Mouse (Mus musculus): Measurements from ENCODE around the gene Etv5. TPM values are rescaled to one million over a fixed set of nuclear protein-coding genes. Genes with fewer than 3 reads are reported as not detected.
A peak's percentile ranks its signal among the peaks of the same experiment; 100 is the strongest.

Gene Etv5
- polyA plus RNA-seq, 1 experiment, result 18.0 TPM

- WGBS, result 1% methylated on average over 58 of the region's 59 CpGs
- TF ChIP-seq POLR2A (IDR thresholded peaks at IDR 0.05; ENCODE audit: borderline replicate concordance, control insufficient read depth, low read depth, low read length), result no peak
- no peak for TF ChIP-seq CTCF (IDR thresholded peaks at IDR 0.05; ENCODE audit: control insufficient read depth, insufficient read depth, low read length)
- peak overlapping the region; percentile 29; the same call in 1 of the 2 replicates for H3K27ac ChIP-seq (ENCODE audit: control insufficient read depth, insufficient read depth, low read depth, low read length, poor library complexity)
- H3K4me1 ChIP-seq (ENCODE audit: control insufficient read depth, insufficient read depth, low read length), result no peaks in the 10 kb centered on the region
- H3K4me3 ChIP-seq (replicated peaks; ENCODE audit: control insufficient read depth, low read depth, low read length), result peak overlapping the region; percentile 71
These were observed 812 bp downstream of the Etv5 start for GRCm38 (mm10) chr16:22438441-22439373.

DNA sequence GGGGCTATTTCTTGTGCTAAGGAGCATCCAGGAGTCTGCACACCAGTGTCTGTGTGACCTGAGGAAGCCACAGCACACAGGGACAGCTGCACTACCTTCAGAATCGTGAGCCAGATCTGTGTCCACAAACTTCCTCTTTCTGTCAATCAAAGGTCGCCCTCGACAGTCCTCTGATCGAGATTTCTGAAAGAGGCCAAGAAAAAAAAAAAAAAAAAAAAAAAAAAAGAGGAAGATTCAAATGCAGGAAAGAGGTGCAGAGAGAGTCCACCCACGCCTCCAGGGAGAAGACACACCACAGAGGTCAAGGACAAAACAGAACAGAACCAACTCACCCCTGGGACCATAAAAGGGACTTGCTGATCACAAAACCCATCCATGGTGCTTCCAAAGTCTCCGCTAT lies 3.4 kb downstream of the Etv5 start:
- Histone ChIP-seq H3K27ac (ENCODE audit: control insufficient read depth, insufficient read depth, low read depth, low read length, poor library complexity) (no peak overlapping the region), H3K4me1 (ENCODE audit: control insufficient read depth, insufficient read depth, low read length) (no peaks in the 10 kb centered on the region), H3K4me3 (replicated peaks; ENCODE audit: control insufficient read depth, low read depth, low read length) (no peak overlapping the region)
- 10% methylated on average over 6 of the region's 6 CpGs for whole genome bisulfite sequencing
- TF ChIP-seq CTCF (IDR thresholded peaks at IDR 0.05; ENCODE audit: control insufficient read depth, insufficient read depth, low read length), result no peak
- TF ChIP-seq POLR2A (IDR thresholded peaks at IDR 0.05; ENCODE audit: borderline replicate concordance, control insufficient read depth, low read depth, low read length), result no peak

GRCm38 (mm10) chr16:22434530-22434929 lies 5.0 kb downstream of the Etv5 start:
- WGBS, result 79% methylated on average over 5 of the region's 5 CpGs
- no peak overlapping the region for H3K4me3 ChIP-seq (replicated peaks; ENCODE audit: control insufficient read depth, low read depth, low read length)
- H3K27ac ChIP-seq (ENCODE audit: control insufficient read depth, insufficient read depth, low read depth, low read length, poor library complexity), result no peak overlapping the region
- no peak for TF ChIP-seq POLR2A (IDR thresholded peaks at IDR 0.05; ENCODE audit: borderline replicate concordance, control insufficient read depth, low read depth, low read length)
- no peak for TF ChIP-seq CTCF (IDR thresholded peaks at IDR 0.05; ENCODE audit: control insufficient read depth, insufficient read depth, low read length)
- H3K4me1 ChIP-seq (ENCODE audit: control insufficient read depth, insufficient read depth, low read length), result no peaks in the 10 kb centered on the region

GRCm38 (mm10) chr16:22433944-22434343 lies 5.6 kb downstream of the Etv5 start:
- 79% methylated on average over 12 of the region's 12 CpGs for WGBS
- Histone ChIP-seq H3K4me1 (ENCODE audit: control insufficient read depth, insufficient read depth, low read length) (no peaks in the 10 kb centered on the region), H3K27ac (ENCODE audit: control insufficient read depth, insufficient read depth, low read depth, low read length, poor library complexity) (no peak overlapping the region)

GRCm38 (mm10) chr16:22431773-22432172 lies 7.7 kb downstream of the Etv5 start:
- TF ChIP-seq CTCF (IDR thresholded peaks at IDR 0.05; ENCODE audit: control insufficient read depth, insufficient read depth, low read length) (no peak), POLR2A (IDR thresholded peaks at IDR 0.05; ENCODE audit: borderline replicate concordance, control insufficient read depth, low read depth, low read length) (no peak)
- no peaks in the 10 kb centered on the region for H3K4me1 ChIP-seq (ENCODE audit: control insufficient read depth, insufficient read depth, low read length)
- no peak overlapping the region for H3K27ac ChIP-seq (ENCODE audit: control insufficient read depth, insufficient read depth, low read depth, low read length, poor library complexity)
- H3K4me3 ChIP-seq (replicated peaks; ENCODE audit: control insufficient read depth, low read depth, low read length), result no peak overlapping the region
- 2% methylated on average over 12 of the region's 12 CpGs for WGBS

More at GRCm38 (mm10) chr16:22433944-22434343, 5.6 kb downstream of the Etv5 start:
- no peak for TF ChIP-seq CTCF (IDR thresholded peaks at IDR 0.05; ENCODE audit: control insufficient read depth, insufficient read depth, low read length)
- no peak for TF ChIP-seq POLR2A (IDR thresholded peaks at IDR 0.05; ENCODE audit: borderline replicate concordance, control insufficient read depth, low read depth, low read length)
- no peak overlapping the region for H3K4me3 ChIP-seq (replicated peaks; ENCODE audit: control insufficient read depth, low read depth, low read length)

DNA sequence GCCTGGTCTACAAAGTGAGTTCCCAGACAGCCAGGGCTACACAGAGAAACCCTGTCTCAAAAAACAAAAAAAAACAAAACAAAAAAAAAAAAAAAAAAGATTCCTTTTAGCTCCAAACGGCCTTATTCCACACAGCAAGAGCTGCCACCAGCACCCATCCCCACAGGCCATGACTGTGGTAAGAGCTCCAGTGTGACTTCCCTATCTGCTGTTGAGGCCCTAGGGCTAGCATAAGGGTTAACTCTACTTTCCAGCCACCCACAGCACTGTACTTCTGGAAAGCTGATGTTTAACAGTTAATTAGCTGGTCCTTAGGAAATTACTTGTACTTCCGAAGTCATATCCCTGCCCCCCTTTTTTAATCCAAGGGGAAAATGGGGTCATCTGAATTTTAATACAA lies 8.2 kb downstream of the Etv5 start:
- no peak for TF ChIP-seq CTCF (IDR thresholded peaks at IDR 0.05; ENCODE audit: control insufficient read depth, insufficient read depth, low read length)
- TF ChIP-seq POLR2A (IDR thresholded peaks at IDR 0.05; ENCODE audit: borderline replicate concordance, control insufficient read depth, low read depth, low read length), result no peak
- H3K4me3 ChIP-seq (replicated peaks; ENCODE audit: control insufficient read depth, low read depth, low read length), result no peak overlapping the region
- H3K4me1 ChIP-seq (ENCODE audit: control insufficient read depth, insufficient read depth, low read length), result no peaks in the 10 kb centered on the region
- 35% methylated on average over 2 of the region's 2 CpGs for WGBS
- H3K27ac ChIP-seq (ENCODE audit: control insufficient read depth, insufficient read depth, low read depth, low read length, poor library complexity), result no peak overlapping the region

DNA sequence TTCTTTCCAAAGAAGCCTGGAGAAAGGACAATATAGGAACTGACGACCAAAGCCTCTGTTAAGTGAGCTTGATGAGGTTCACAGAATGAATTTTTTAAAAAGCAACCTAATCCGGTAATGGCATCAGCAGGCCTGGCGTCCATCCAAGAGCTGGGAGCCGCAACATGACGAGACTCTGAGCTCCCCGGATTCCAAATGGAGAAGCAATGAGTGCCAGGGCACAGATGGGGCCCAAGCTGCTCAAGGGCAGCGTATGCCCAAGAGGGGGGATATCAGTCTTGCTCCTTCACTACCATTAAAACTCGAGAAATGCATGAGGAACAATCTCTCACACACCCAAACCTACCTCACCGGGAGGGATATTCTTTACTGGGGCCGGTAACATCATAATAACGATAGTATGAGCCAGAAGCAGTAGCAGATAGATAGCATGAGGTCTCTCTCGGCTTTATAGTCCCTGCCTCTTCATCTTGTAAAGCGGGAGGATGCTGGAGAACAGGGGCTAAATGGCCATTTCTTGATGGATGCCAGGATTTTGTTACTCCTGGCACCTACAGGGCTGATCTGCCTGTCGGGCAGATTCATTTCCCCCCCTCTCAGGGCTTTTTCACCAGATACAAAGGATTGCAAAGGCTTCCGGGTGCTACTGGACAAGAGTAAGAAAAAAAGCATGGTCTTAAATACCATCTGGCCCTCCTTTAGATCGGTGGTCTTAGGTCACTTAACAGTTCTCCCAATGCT lies 9.1 kb downstream of the Etv5 start:
- WGBS, result 83% methylated on average over 16 of the region's 16 CpGs

DNA sequence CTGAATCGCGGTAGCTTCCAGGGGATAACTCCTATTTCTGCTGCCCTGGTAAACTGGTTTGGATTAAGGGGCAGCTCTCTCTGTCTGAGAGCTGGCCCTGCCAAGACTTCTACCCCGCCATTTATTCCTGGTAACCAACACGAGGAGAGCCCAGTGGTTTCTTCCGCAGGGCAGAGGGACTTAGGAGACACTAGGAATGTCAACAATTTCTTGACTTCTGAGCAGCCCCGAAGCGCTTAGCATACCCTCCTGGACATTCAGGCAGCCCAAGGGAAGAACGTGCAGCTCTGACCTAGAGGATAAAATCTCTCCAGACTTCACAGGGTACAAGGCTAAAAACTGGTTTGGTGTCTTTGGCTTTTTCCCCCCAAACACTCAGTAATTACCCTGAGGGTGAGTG lies 10.1 kb downstream of the Etv5 start:
- Histone ChIP-seq H3K4me1 (ENCODE audit: control insufficient read depth, insufficient read depth, low read length) (no peaks in the 10 kb centered on the region), H3K27ac (ENCODE audit: control insufficient read depth, insufficient read depth, low read depth, low read length, poor library complexity) (no peak overlapping the region), H3K4me3 (replicated peaks; ENCODE audit: control insufficient read depth, low read depth, low read length) (no peak overlapping the region)
- TF ChIP-seq POLR2A (IDR thresholded peaks at IDR 0.05; ENCODE audit: borderline replicate concordance, control insufficient read depth, low read depth, low read length), result no peak
- TF ChIP-seq CTCF (IDR thresholded peaks at IDR 0.05; ENCODE audit: control insufficient read depth, insufficient read depth, low read length), result no peak
- 66% methylated on average over 8 of the region's 8 CpGs for whole genome bisulfite sequencing

More for the DNA sequence above, 9.1 kb downstream of the Etv5 start:
- no peak overlapping the region for H3K4me3 ChIP-seq (replicated peaks; ENCODE audit: control insufficient read depth, low read depth, low read length)
- TF ChIP-seq POLR2A (IDR thresholded peaks at IDR 0.05; ENCODE audit: borderline replicate concordance, control insufficient read depth, low read depth, low read length), result no peak
- no peak for TF ChIP-seq CTCF (IDR thresholded peaks at IDR 0.05; ENCODE audit: control insufficient read depth, insufficient read depth, low read length)
- H3K27ac ChIP-seq (ENCODE audit: control insufficient read depth, insufficient read depth, low read depth, low read length, poor library complexity), result no peak overlapping the region
- no peaks in the 10 kb centered on the region for H3K4me1 ChIP-seq (ENCODE audit: control insufficient read depth, insufficient read depth, low read length)
